Mouse (Mus musculus): ENCODE data around the gene Ect2l. TPM values are rescaled to one million over a fixed set of nuclear protein-coding genes. Genes with fewer than 3 reads are reported as not detected.
"Not testable (repeated sequence)": the region's sequence is repeated elsewhere in the genome, so short reads cannot be mapped to it uniquely, and the experiment has no call there.

The Ect2l gene
- polyA plus RNA-seq, 1 experiment from 2014 or later, result 0.21 TPM

- peak overlapping the region; percentile 20; the same call in 1 of the 2 replicates for H3K4me2 ChIP-seq
These were observed 71.7 kb downstream of the Ect2l start for GRCm38 (mm10) chr10:18138853-18139503.

GRCm38 (mm10) chr10:18131666-18132650 lies 78.7 kb downstream of the Ect2l start:
- Histone ChIP-seq H3K9ac (no peak overlapping the region), H3K36me3 (no peaks in the 10 kb centered on the region), H3K4me2 (no peak overlapping the region), H3K27me3 (no peaks in the 10 kb centered on the region), H3K9me3 (replicated peaks) (no peaks in the 10 kb centered on the region), H3K27ac (no peak overlapping the region), H3K4me1 (replicated peaks) (no peaks in the 10 kb centered on the region), H3K4me3 (no peak overlapping the region)
- no peak for ATAC-seq (replicated peaks; ENCODE audit: insufficient number of reproducible peaks, insufficient read depth, low FRiP score, low read depth)
- 80% methylated on average over 10 of the region's 10 CpGs for WGBS

More at GRCm38 (mm10) chr10:18138853-18139503, 71.7 kb downstream of the Ect2l start:
- peak overlapping the region; percentile 30 for H3K4me3 ChIP-seq
- not testable (repeated sequence) for H3K9ac ChIP-seq; ATAC-seq (replicated peaks; ENCODE audit: insufficient number of reproducible peaks, insufficient read depth, low FRiP score, low read depth); H3K4me1 ChIP-seq (replicated peaks); H3K9me3 ChIP-seq (replicated peaks); H3K36me3 ChIP-seq; H3K27ac ChIP-seq; H3K27me3 ChIP-seq
- WGBS, result 58% methylated on average over 16 of the region's 26 CpGs

GRCm38 (mm10) chr10:18130276-18130675 lies 80.4 kb downstream of the Ect2l start:
- Histone ChIP-seq H3K4me1 (replicated peaks) (no peaks in the 10 kb centered on the region), H3K27me3 (no peaks in the 10 kb centered on the region), H3K9me3 (replicated peaks) (no peaks in the 10 kb centered on the region), H3K4me3 (no peak overlapping the region), H3K27ac (no peak overlapping the region), H3K9ac (no peak overlapping the region), H3K4me2 (no peak overlapping the region), H3K36me3 (peaks cover 6% of the 10 kb centered on the region; the same call in 1 of the 2 replicates)
- WGBS, result 93% methylated on average over 5 of the region's 5 CpGs
- ATAC-seq (replicated peaks; ENCODE audit: insufficient number of reproducible peaks, insufficient read depth, low FRiP score, low read depth), result no peak

GRCm38 (mm10) chr10:18118336-18118735 lies 92.4 kb downstream of the Ect2l start:
- Histone ChIP-seq H3K9ac (no peak overlapping the region), H3K4me3 (no peak overlapping the region), H3K27me3 (no peaks in the 10 kb centered on the region), H3K36me3 (peaks cover 70% of the 10 kb centered on the region), H3K4me1 (replicated peaks) (no peaks in the 10 kb centered on the region), H3K4me2 (no peak overlapping the region), H3K27ac (no peak overlapping the region), H3K9me3 (replicated peaks) (no peaks in the 10 kb centered on the region)
- no peak for ATAC-seq (replicated peaks; ENCODE audit: insufficient number of reproducible peaks, insufficient read depth, low FRiP score, low read depth)
- 86% methylated on average over 8 of the region's 8 CpGs for WGBS

GRCm38 (mm10) chr10:18113473-18114093 lies 97.1 kb downstream of the Ect2l start:
- Histone ChIP-seq H3K4me1 (replicated peaks) (no peaks in the 10 kb centered on the region), H3K4me2 (no peak overlapping the region), H3K36me3 (peaks cover 25% of the 10 kb centered on the region), H3K27ac (no peak overlapping the region), H3K27me3 (no peaks in the 10 kb centered on the region), H3K9me3 (replicated peaks) (no peaks in the 10 kb centered on the region), H3K4me3 (no peak overlapping the region), H3K9ac (no peak overlapping the region)
- WGBS, result 83% methylated on average over 10 of the region's 10 CpGs
- no peak for ATAC-seq (replicated peaks; ENCODE audit: insufficient number of reproducible peaks, insufficient read depth, low FRiP score, low read depth)

- no peaks in the 10 kb centered on the region for H3K9me3 ChIP-seq (replicated peaks)
- H3K4me1 ChIP-seq (replicated peaks), result no peaks in the 10 kb centered on the region
- H3K36me3 ChIP-seq, result peaks cover 12% of the 10 kb centered on the region
- H3K4me2 ChIP-seq, result no peak overlapping the region
- no peak overlapping the region for H3K9ac ChIP-seq
- no peak for ATAC-seq (replicated peaks; ENCODE audit: insufficient number of reproducible peaks, insufficient read depth, low FRiP score, low read depth)
- H3K4me3 ChIP-seq, result no peak overlapping the region
- H3K27ac ChIP-seq, result no peak overlapping the region
- no peaks in the 10 kb centered on the region for H3K27me3 ChIP-seq
These were observed 99.8 kb downstream of the Ect2l start for GRCm38 (mm10) chr10:18110940-18111339.

GRCm38 (mm10) chr10:18107471-18107870 lies 103.2 kb downstream of the Ect2l start:
- Histone ChIP-seq H3K27me3 (no peaks in the 10 kb centered on the region), H3K4me1 (replicated peaks) (no peaks in the 10 kb centered on the region)
- WGBS, result 71% methylated on average over 5 of the region's 5 CpGs

GRCm38 (mm10) chr10:18102166-18102565 lies 108.5 kb downstream of the Ect2l start:
- Histone ChIP-seq H3K27ac (no peak overlapping the region), H3K4me2 (no peak overlapping the region), H3K9ac (no peak overlapping the region), H3K36me3 (peaks cover 17% of the 10 kb centered on the region), H3K27me3 (no peaks in the 10 kb centered on the region), H3K9me3 (replicated peaks) (no peaks in the 10 kb centered on the region), H3K4me1 (replicated peaks) (no peaks in the 10 kb centered on the region), H3K4me3 (no peak overlapping the region)
- no peak for ATAC-seq (replicated peaks; ENCODE audit: insufficient number of reproducible peaks, insufficient read depth, low FRiP score, low read depth)
- 62% methylated on average over 5 of the region's 5 CpGs for WGBS

More at GRCm38 (mm10) chr10:18107471-18107870, 103.2 kb downstream of the Ect2l start:
- H3K27ac ChIP-seq, result no peak overlapping the region
- ATAC-seq (replicated peaks; ENCODE audit: insufficient number of reproducible peaks, insufficient read depth, low FRiP score, low read depth), result no peak
- H3K9me3 ChIP-seq (replicated peaks), result no peaks in the 10 kb centered on the region
- H3K4me2 ChIP-seq, result no peak overlapping the region
- no peak overlapping the region for H3K9ac ChIP-seq
- H3K36me3 ChIP-seq, result peaks cover 13% of the 10 kb centered on the region
- H3K4me3 ChIP-seq, result no peak overlapping the region

- H3K36me3 ChIP-seq, result peaks cover 36% of the 10 kb centered on the region
These were observed 120.0 kb downstream of the Ect2l start for GRCm38 (mm10) chr10:18090691-18091090.

GRCm38 (mm10) chr10:18082772-18083171 lies 127.9 kb downstream of the Ect2l start:
- Histone ChIP-seq H3K27ac (no peak overlapping the region), H3K4me3 (no peak overlapping the region), H3K4me1 (replicated peaks) (peaks cover 11% of the 10 kb centered on the region), H3K4me2 (no peak overlapping the region), H3K9ac (no peak overlapping the region), H3K36me3 (no peaks in the 10 kb centered on the region; the same call in 1 of the 2 replicates), H3K27me3 (no peaks in the 10 kb centered on the region), H3K9me3 (replicated peaks) (no peaks in the 10 kb centered on the region; the same call in 1 of the 2 replicates)
- WGBS, result 89% methylated on average over 6 of the region's 6 CpGs
- no peak for ATAC-seq (replicated peaks; ENCODE audit: insufficient number of reproducible peaks, insufficient read depth, low FRiP score, low read depth)

More at GRCm38 (mm10) chr10:18090691-18091090, 120.0 kb downstream of the Ect2l start:
- H3K9ac ChIP-seq, result no peak overlapping the region
- no peaks in the 10 kb centered on the region for H3K4me1 ChIP-seq (replicated peaks)
- no peaks in the 10 kb centered on the region for H3K27me3 ChIP-seq
- H3K4me2 ChIP-seq, result no peak overlapping the region
- no peak overlapping the region for H3K4me3 ChIP-seq
- ATAC-seq (replicated peaks; ENCODE audit: insufficient number of reproducible peaks, insufficient read depth, low FRiP score, low read depth), result no peak
- no peaks in the 10 kb centered on the region; the same call in 1 of the 2 replicates for H3K9me3 ChIP-seq (replicated peaks)
- H3K27ac ChIP-seq, result no peak overlapping the region

- WGBS, result 81% methylated on average over 1 of the region's 1 CpGs
- H3K9me3 ChIP-seq (replicated peaks), result no peaks in the 10 kb centered on the region
- H3K4me2 ChIP-seq, result no peak overlapping the region
- H3K4me3 ChIP-seq, result no peak overlapping the region
- ATAC-seq (replicated peaks; ENCODE audit: insufficient number of reproducible peaks, insufficient read depth, low FRiP score, low read depth), result no peak
- no peaks in the 10 kb centered on the region; the same call in 1 of the 2 replicates for H3K36me3 ChIP-seq
- H3K27me3 ChIP-seq, result no peaks in the 10 kb centered on the region
- peaks cover 11% of the 10 kb centered on the region for H3K4me1 ChIP-seq (replicated peaks)
- H3K9ac ChIP-seq, result no peak overlapping the region
- H3K27ac ChIP-seq, result no peak overlapping the region
These were observed 129.2 kb downstream of the Ect2l start for GRCm38 (mm10) chr10:18081536-18081935.
